Mouse (Mus musculus) cerebellum, adult 2 months (tissue): ENCODE results near the gene Fbxo36.

ENCODE experiments used
- CTCF ChIP-seq: fragments of 200-500 bp; IDR thresholded peaks from 2 replicates; pipeline ENCODE4 v1.5.1; 2011; ENCODE audit warnings: low read depth, mild to moderate bottlenecking, control low read depth, low read length, moderate library complexity, borderline replicate concordance; ENCODE audit not compliant: insufficient read depth
- POLR2A ChIP-seq: fragments of 200-500 bp; IDR thresholded peaks from 2 replicates; pipeline ENCODE4 v1.6.1; 2011; ENCODE audit warnings: low read length, control low read depth, borderline replicate concordance; ENCODE audit not compliant: insufficient read depth

DNA sequence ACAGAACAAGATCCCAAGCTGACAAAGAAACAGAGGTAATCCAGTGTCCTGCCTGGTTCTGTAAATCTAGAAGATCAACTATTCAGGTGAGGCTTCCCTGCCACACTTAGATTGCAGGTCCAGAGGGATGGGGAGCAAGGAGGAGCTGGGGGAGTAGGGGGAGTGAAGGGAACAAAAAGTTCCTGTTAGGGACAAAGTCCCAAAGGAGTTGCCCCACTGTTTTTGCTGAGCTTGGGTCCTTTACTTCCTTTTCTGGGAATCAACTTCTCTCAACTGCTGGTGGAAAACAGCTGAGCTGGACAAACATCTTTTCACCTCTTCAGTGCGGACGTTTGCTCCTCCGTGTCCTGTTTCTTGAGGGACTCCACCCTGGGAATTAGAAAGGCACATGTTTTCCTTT is 106.3 kb downstream of the Fbxo36 start:
- no peak for TF ChIP-seq CTCF
- no peak for TF ChIP-seq POLR2A
